Mouse (Mus musculus): Measurements from ENCODE around the gene Zmynd8. TPM values are rescaled to one million over a fixed set of nuclear protein-coding genes. Genes with fewer than 3 reads are reported as not detected.

Gene Zmynd8
- total and polyA plus RNA-seq, 3 experiments = 30.3 to 89.2 (median 41.6) TPM

DNA sequence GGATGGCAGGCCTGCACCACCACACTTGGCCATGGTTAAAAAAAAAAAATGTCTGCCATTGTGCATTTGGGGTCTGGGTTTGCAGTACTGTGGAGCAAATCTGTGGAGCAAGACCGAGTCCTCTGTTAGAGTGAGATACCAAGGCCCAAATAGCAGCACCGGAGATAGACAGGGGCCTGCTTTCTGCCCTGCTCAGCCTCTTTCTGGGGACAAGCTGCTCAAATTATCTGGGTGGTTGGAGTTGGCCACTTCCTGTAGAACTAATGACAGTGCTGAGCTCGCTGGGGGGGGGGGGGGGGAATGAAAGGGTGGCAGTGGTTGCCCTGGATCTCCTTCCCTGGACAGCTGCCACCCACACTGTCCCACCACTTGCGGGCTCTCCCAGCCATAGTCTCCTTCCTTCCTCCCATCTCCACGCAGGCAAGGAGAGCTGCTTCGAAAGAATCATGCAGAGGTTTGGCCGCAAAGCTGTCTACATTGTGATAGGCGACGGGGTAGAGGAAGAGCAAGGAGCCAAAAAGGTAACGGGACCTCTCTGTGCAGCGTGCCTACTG is 129.9 kb downstream of the Zmynd8 start:
- TF ChIP-seq MYC (IDR thresholded peaks at IDR 0.05; ENCODE audit: low read depth, low read length) = no peak
- no peaks in the 10 kb centered on the region for H3K79me2 ChIP-seq (ENCODE audit: control insufficient read depth, insufficient read depth, low read length, poor library complexity)
- no peak overlapping the region for H3K27ac ChIP-seq (ENCODE audit: control insufficient read depth, low read depth, low read length)
- DNase-seq (ENCODE audit: low read depth, low spot score) = no peak
- H3K36me3 ChIP-seq (ENCODE audit: control insufficient read depth in 1 of 2, insufficient read depth in 2 of 2, low read length in 2 of 2) = no peaks in the 10 kb centered on the region
- H3K27me3 ChIP-seq (ENCODE audit: control insufficient read depth in 1 of 2, insufficient read depth in 2 of 2, low read length in 2 of 2) = no peaks in the 10 kb centered on the region
- H3K9ac ChIP-seq (ENCODE audit: control insufficient read depth, low read depth, low read length, poor library complexity, severe bottlenecking) = no peak overlapping the region
- H3K4me3 ChIP-seq (ENCODE audit: control insufficient read depth in 1 of 2, insufficient read depth in 1 of 2, low read depth in 2 of 2, low read length in 2 of 2) = no peak overlapping the region
- no peaks in the 10 kb centered on the region for H3K4me1 ChIP-seq (ENCODE audit: control insufficient read depth in 1 of 2, insufficient read depth in 2 of 2, low read length in 2 of 2)
- H3K9me3 ChIP-seq (replicated peaks; ENCODE audit: insufficient read depth, low read length) = no peaks in the 10 kb centered on the region

DNA sequence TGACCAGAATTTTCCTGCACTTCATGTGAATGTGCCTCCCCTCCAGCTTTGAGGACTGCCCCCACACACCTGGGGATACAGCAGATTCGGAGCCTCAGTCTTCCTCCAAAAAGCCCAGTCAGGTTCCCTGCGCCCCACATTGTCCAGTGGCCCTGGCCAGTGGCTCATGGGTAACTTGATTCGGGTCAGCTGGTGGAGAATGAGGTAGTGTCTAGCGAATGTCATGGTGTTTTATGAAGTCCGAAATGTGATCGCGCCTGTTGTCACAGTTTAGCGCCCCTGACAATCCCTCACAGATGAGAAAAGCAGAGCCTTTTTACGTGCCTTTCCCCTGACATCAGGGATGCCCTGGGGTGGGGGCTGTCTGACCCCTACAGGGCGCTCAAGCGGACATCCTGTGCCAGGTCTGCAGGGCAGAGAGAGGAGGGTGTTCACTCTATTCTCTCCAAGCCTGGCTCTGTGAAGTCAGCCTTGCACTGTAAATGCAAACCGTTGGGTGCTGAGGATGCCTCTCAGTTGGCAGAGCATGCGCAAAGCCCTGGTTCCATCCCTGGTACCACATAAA is 139.3 kb downstream of the Zmynd8 start:
- Histone ChIP-seq H3K4me3 (ENCODE audit: control insufficient read depth in 1 of 2, insufficient read depth in 1 of 2, low read depth in 2 of 2, low read length in 2 of 2) (no peak overlapping the region), H3K9me3 (replicated peaks; ENCODE audit: insufficient read depth, low read length) (no peaks in the 10 kb centered on the region), H3K79me2 (ENCODE audit: control insufficient read depth, insufficient read depth, low read length, poor library complexity) (no peaks in the 10 kb centered on the region), H3K27me3 (ENCODE audit: control insufficient read depth in 1 of 2, insufficient read depth in 2 of 2, low read length in 2 of 2) (no peaks in the 10 kb centered on the region), H3K36me3 (ENCODE audit: control insufficient read depth in 1 of 2, insufficient read depth in 2 of 2, low read length in 2 of 2) (no peaks in the 10 kb centered on the region), H3K9ac (ENCODE audit: control insufficient read depth, low read depth, low read length, poor library complexity, severe bottlenecking) (no peak overlapping the region), H3K4me1 (ENCODE audit: control insufficient read depth in 1 of 2, insufficient read depth in 2 of 2, low read length in 2 of 2) (no peaks in the 10 kb centered on the region), H3K27ac (ENCODE audit: control insufficient read depth, low read depth, low read length) (no peak overlapping the region)
- TF ChIP-seq CHD1 (IDR thresholded peaks at IDR 0.05; ENCODE audit: low read depth, low read length) (no peak), POLR2AphosphoS5 (IDR thresholded peaks at IDR 0.05; ENCODE audit: borderline replicate concordance, low read depth, low read length) (no peak), ZC3H11A (IDR thresholded peaks at IDR 0.05; ENCODE audit: low read depth, low read length) (no peak), HCFC1 (IDR thresholded peaks at IDR 0.05; ENCODE audit: low read depth, low read length) (no peak), GABPA (IDR thresholded peaks at IDR 0.05; ENCODE audit: low read depth, low read length) (no peak), USF2 (IDR thresholded peaks at IDR 0.05; ENCODE audit: borderline replicate concordance in 1 of 2, insufficient read depth in 1 of 2, low read depth in 1 of 2, low read length in 2 of 2) (no peak), MAX (IDR thresholded peaks at IDR 0.05; ENCODE audit: low read length) (no peak), ZNF384 (IDR thresholded peaks at IDR 0.05; ENCODE audit: low read depth, low read length) (no peak), RAD21 (IDR thresholded peaks at IDR 0.05; ENCODE audit: low read depth, low read length) (no peak), ELF1 (IDR thresholded peaks at IDR 0.05; ENCODE audit: low read depth, low read length) (no peak), ZKSCAN1 (IDR thresholded peaks at IDR 0.05; ENCODE audit: low read depth, low read length) (no peak), GATA1 (IDR thresholded peaks at IDR 0.05; ENCODE audit: low read depth, low read length) (no peak), POLR2AphosphoS2 (IDR thresholded peaks at IDR 0.05; ENCODE audit: low read length) (no peak), ETS1 (IDR thresholded peaks at IDR 0.05; ENCODE audit: low read depth, low read length) (no peak), MYC (IDR thresholded peaks at IDR 0.05; ENCODE audit: low read depth, low read length) (no peak), CHD2 (IDR thresholded peaks at IDR 0.05; ENCODE audit: low read length) (no peak), TCF12 (IDR thresholded peaks at IDR 0.05; ENCODE audit: low read depth, low read length) (no peak)
- no peak for DNase-seq (ENCODE audit: low read depth, low spot score)

Measured in MEL (cell line).